Mouse (Mus musculus) thymus, postnatal 4 days (tissue): ENCODE data around the gene Bfsp1.

ENCODE experiments used
- DNase-seq: peaks from one replicate; pipeline ENCODE4 v3.0.0; 2021

Gene Bfsp1

DNA sequence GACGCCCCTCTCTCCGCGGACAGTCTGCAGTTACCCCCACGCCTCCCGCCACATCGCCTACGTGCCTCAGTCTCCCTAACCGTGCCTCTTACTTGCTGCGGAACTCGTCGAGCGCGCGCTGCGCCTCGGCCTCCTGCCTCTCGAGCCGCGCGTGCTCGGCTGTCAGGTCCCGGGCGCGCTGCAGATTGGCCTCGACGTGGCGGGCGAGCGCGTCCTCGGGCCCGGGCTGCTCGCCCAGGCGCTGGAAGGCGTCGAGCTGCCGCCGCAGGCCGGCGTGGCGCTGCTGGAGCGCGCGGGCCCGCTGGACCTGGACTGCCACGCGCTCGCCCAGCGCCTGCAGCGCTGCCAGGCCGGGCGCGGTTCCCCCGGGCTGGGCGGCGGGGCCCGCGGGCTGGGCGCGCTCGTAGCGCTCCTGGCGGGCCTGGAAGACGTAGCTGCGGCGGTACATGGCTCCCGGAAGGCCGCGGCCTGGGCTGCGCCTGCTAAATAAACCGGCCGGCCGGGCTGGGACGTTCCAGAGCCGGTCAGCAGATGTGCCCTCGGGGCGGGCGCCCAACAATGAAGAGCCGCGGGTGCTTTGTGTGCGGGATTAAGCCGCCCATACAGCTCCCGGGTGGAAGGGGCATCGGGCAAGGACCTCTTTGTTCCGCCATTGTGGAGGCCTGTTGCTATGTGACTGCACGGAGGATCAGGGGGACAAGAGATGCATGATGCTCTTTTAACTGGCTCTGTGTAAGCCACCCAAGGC, at the start of gene Bfsp1:
Gene Bfsp1 (minus strand): TSS at position 690 of the 748 bp plus-strand sequence.
- DNase-seq: peak; percentile 43

DNA sequence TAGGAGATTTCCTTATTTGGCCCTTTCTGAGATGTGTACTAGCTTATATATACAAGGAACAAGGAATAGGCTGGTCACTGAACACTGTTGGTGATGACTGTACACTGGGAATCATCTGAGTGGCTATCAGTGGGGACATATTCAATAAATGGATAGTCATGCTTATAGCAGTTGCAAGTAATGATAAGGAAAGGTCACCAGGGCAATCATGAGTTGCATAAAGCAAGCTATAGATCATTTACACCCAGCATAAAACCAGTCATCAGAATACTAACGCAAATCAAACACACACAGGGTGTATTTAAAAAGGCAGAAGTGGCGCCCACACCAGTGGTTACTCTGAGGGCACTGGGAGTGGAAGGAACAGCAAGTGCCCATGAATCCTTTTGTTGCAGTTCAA, 49.2 kb upstream of the Bfsp1 start:
- DNase-seq: no peak

DNA sequence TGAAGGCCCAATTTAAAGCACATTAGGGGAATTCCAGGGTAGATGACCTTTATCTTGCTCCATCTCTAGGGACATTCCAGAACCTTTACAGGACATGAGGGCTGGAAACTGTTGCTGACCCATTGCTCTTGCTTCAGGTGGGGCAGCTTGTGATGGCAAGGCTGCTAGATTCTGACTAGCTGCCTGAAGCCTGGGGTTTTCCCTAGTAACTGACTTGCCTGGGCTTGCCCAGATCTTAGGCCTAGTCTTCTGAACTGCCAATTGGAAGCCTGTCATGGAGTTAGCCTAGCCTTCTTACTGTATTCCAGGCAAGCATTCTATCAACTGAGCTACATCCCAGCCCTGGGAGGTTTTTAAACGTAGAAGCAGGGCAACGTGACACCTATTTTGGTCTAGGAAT, 46.3 kb upstream of the Bfsp1 start:
- DNase-seq: no peak

DNA sequence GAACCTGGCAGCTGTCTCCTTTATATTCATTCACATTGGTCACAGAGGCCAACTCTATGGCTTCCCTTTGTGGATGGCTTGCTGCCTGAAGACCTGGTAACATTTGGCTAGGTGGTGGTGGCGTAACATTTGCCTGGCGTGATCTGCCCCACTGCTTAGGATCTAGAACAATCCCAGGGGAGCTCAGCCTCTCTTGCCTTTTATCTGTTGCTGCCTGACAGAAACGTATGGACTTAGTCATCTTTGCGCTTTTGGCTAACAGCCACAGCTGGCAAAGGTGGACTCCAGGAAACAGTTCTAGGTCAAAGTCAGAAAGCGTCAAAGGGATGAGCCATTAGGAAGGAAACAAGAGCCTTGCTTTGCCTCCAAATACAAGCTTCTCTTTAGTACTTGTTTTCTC, 41.9 kb upstream of the Bfsp1 start:
- no peak for DNase-seq

DNA sequence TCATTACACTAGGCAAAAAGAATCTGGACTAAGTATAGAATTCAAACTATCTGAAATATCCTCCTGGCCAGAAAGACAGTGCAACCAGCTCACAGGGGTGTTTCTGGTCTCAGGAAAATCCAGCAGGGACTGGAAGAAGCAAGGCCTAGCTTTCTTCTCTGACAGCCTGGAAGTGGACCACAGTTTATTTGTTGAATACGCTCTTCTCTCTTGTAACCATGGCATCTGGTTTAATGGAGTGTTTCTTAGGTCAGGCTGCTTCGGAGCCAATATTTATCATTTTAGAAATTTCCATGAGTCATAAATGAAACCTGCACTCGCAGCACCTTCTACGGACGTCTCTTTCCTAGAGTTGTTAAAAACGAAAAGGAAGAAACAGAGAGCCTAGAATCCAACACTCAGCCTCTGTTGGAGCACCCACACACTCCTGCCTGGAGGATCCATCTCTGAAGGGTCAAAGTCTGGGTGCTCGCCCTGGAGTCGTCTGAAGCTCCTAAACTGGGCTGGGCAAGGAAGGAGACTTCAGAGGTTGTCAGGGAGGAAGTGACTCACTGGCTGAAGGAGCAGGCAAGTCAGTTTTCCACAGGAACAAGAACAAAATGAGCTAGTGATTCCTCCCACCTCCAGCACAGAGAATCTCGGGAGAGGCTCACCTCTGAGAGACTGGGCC, 40.5 kb upstream of the Bfsp1 start:
- no peak for DNase-seq

DNA sequence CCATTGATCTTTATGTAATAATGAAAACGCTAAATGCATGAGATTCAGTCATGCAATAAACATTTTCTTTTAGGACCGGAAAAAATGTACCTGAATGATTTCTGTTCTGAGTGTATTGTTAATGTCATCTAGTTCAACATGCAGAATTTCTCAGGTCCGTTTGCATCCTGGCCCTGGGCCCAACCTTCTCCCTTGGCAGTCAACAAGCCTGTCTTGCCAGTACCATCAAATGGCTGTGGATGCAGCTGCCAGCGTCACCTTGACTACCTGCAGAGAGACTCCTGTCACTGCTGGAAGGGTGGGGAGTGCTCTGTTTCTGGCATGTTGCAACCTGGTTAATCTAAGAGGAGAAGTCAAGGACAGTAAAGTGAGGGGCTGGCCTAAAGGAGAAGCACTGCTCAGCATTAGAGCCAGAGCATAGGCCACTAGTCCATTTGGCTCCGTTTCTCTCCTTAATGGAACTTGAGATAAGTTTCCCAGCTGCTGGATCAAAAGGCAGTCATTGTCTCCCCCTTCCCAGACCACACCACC, 37.9 kb upstream of the Bfsp1 start:
- no peak for DNase-seq

DNA sequence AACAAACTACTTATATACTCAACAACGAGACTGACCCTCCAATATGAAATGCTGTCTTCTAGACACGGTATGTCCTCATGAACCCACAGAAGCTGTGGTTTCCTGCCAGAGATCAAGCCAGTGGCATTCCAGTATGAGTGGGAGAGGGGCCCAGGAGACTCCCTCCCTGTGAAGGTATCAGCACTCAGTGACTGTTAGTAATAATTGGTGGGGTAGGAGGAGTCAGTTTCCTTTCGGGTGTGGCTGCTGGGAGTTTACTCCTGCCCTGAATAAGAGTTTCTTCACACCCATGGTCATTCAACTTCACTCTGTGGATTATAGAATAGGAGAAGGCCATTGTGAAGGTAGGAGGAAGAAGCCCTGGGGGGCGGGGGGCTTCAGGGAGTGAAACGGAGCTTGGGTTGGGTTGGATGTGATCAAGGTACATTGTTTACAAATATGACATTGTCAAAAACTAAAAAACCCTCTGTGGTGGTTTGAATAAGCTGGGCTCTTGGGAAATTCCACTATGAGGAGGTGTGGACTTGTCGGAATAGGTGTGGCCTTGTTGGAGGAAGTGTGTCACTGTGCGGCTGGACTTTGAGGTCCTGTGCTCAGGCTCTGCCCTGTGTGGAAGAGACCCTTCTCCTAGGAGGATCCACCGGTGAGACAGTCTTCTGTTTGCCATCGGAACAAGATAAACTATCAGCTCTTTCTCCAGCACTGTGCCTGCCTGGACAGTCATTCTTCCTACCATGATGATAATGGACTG, 36.7 kb upstream of the Bfsp1 start:
- DNase-seq: no peak

DNA sequence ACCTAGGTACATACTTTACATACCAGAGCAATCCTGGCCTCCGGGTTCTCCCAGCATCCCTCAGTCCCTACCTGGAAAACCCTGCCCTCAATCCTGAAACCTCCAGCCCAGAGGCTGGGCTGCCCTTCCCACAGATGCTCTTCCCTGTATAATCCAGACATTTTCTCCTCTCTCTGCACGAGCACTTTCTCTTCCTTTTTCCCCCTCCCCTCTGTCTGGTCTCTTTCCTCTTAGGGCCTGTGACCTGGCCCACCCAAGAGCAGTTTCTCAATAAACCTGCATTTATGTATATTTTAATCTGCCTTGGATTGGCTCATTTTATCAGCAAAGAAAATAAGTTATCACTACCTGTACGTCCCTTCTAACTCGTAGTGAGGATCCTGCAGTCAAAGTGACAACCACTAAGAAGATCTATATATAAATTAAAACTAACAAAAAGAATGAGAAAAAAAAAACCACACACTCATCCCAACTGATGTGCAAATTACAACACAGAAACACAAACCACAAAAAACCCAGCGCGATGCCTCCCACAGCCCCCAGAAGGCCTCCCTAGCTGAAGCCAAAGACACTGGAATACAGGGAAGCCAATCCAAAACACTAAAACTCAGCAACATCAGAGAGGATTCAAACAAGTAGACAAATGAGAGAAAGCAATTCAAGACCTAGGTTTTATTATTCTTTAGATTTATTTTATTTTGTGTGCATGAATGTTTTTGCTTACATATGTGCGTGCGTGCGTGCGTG, 28.5 kb upstream of the Bfsp1 start:
- no peak for DNase-seq

DNA sequence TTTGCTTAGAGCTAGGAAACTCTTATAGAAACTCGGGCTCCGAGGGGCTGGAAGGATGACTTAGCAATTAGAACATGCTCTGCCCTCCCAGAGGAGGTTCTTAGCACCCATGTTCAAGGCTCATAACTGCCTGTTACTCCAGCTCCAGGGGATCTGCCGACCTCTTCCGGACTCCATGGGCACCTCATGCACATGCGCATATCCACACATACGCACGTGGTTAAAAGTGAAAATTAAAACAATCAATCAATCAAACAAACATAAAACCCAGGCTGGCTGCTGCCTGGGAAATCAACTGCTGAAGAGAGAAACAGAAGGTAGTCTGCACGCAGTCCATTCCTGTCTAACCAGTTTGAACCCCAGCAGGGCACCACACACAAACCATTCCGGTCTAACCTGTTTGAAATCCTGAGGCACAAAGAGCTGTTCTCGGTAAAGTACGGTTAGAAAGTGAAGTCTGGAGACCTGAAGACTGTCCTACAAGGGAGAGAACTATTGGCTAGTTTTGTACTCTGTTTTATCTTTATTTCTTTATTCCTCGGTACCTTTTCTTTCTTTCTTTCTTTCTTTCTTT, 27.0 kb upstream of the Bfsp1 start:
- no peak for DNase-seq

DNA sequence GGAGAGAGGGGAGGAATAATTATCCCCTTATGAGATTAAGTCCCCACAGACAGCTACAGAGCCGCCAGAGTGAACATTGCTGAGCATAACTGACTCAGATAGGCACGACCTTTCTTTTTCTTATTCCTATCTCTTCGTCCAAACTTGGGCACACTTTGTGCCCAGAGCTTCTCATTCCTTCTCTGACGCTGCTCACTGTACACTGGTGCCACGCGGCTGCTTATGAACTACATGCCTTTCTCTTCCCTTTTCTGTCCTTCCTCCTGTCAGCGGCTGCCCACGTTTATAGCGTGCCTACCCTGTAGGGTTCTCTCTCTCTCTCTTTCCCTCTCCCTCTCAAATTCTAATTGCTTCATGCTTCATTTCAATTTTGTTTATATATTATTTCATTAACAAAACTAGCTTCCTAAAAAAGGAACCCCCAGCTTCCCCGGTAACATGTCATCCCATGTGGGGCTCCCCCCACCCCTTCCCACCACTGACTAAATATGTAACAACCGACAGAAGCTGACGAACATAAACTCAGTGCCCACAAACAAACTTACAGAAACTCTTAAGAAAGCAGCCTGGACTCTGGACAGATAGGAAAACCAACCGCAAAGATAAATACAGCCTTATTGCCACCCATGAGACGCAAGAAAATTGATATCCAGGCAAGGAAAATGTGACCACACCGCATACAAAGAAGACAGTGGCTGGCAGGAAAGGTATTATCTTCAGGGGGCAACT, 26.3 kb upstream of the Bfsp1 start:
- DNase-seq: no peak

DNA sequence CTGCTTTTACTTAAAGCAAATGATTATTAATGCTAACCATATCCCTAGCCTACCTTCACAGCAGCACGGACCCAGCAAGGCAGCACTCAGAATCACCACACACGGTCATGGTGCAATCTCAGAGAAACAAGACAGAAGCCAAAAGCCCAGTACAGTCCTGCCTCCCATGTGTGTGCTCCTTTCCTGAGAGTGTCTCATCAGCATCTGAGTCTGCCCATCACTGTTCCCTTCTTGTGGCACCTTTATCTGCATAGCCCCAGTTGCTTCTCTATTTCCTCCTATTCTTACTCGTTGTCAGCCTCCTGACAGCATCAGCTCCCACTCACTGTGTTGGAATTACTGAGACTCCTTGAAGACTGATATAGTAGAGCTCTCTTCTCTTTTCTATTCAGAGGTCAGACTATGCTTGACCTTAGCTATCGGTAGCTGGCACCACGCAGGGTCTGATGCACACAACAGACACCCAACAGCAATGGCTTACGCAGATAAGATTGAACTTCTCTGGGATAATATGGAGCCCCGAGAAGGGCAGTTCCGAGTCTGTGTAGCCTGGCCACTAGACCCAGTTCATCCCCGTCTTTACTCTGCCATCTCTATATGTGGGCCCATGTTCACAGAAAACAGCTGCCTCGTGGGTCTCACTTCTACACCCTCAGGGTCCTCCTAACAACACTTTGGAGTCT, 19.8 kb upstream of the Bfsp1 start:
- DNase-seq: no peak

DNA sequence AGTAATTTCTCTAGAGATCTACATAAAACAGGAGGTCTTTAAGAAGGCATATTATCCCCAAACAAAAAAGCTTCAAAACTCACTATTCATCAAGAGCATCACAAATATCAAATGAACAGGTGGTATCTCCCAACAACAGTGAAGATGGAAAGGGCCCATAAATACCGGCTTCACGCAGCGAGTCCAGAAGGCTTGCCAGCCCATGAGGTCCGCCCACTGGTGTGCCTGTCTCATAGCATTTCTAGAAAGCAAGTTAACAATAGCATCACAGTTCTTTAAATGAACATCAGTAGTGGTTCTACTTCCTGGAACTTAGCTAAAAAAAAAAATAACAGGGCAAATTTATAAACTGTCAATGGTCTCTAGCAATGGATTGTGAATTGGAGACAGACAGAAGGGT, 19.0 kb upstream of the Bfsp1 start:
- no peak for DNase-seq

DNA sequence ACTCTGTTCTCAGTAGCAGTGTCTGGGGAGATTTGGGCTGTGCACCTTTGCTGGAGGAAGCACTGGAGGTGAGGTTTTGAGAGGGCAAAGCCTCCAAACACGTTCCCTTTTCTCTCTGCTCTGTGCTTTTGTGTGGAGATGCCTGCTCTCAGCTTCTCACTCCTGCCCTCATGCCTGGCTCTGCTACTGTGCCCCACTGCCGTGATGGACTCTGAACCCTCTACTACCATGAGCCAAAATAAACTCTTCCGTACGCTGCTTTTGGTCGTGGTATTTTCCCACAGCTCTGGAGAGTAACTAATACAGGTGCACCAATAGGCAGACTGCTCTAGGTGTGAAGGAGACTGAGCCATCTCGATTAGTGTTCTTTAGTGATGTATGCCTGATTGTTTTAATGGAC, 16.3 kb upstream of the Bfsp1 start:
- DNase-seq: no peak

DNA sequence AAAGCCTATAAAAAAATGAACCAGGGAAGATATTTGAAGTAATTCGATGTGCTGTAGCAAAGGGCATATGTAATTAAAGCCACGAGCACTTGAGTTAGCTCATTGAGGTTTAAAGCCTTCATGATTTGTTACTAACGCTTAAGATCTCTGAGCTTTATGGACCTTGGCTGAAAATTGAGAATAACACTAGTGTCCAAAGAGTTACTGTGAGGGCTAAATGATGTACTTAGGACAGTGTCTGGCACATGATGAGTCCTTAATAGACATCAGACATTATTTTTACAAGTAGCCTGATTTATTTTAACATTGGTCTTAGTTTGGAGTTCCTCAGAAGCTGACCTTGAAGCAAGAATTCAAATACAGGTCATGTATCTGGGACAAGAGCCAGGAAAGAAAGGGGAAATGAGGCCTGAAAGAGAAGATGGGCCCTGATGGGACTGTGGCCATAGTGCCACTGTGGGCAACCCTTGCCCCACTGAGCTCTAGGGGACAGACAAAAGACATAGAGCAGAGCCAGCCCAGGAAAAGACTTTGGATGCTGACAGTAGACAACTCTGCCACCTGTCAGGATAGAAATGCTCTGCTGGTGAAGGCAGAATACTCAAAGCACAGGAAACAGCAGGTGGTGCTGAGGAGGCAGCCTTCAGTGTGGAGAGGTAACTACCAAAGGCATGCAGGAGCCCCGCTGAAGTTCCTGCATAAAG, 14.1 kb upstream of the Bfsp1 start:
- peak; percentile 17 for DNase-seq

DNA sequence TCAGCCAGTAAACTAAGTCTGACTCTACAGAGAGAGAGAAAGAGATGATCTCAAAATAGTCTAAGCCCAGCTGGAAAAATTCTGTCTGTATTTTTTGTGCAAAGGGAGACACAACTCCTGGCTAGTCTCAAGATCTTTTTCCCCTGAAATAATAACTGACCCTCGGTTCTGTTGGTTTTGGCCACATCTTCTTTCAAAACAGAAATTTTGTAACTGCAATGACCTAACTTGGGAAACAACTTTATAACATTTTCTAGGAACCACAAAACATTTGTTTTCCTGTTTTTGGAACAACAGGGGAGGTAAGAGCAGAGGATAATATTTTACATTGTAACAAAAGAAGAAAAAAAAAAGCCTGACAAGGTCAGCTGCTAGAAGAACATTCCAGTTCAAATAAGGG, 13.1 kb upstream of the Bfsp1 start:
- DNase-seq: no peak

DNA sequence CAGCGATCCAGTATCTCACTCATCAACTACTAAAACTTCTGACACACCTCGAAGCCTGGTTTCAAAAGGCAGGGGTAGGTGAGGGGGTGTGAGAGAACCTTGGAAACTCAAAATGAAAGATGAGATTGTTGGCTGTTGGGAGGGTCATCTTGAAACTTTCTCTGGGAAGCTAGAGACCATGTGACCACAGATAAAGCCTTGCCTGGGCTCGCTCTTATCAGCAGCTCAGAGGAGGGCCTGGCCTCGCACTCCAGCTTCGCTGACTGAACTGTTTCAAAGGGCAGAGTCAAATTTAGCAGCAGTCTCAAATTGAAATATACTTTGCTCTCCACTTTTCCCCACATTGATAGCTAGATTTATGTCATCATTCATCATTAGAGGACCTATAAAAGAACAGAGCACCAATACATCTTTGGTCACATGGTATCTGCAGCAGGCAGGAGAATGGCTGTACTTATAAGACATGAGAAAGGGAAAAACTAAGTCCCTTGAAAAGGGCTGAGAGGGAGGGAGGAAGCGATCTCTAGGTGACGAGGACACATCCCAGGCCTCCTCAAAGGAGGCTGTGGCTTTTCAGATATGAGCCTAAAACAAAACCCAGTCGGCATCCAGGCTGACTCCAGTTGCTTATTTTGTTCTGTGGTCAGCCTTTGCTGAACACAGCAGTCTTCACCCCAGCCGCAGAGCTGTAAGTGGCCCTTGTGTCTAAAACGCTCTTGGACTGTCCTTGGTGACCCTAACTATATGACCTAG, 8.1 kb upstream of the Bfsp1 start:
- no peak for DNase-seq

DNA sequence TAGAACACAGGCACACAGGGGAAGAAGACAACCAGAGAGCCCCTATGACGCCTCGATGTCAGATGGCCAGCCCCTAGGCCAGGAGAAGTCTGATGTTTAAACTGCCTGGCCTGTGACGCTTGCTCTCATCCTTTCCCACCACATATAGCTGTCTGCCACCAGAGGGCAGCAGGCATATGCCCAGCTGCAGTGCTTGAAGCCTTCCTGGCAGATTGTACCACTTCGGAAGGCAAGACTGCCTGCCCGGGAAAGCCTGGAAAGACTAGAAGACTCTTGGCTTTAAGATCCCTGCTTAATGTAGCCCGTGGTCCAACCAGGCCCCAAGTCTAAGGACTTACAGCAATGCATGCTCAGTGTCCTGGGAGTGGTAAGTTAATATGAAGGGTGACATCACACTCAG, 4.4 kb upstream of the Bfsp1 start:
- peak; percentile 77 for DNase-seq

DNA sequence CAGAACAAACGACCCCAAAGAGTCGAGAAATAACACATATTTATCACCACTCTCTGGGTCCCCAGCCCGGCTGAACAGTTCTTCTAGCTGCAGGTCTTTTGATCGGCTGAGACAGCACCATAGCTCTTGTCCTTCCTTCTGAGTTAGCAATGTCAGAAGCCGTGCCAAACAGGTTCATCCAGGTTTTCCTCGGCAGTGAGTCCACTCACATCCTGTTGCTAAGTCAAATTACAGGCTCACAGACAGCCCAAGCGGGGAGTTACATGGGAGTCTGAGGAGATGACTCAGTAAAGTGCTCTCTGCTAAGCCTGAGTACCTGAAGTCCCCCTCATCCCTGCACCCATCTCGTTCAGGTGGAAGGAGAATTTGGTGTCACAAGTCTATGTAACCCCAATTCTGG, 1.6 kb upstream of the Bfsp1 start:
- DNase-seq: no peak

DNA sequence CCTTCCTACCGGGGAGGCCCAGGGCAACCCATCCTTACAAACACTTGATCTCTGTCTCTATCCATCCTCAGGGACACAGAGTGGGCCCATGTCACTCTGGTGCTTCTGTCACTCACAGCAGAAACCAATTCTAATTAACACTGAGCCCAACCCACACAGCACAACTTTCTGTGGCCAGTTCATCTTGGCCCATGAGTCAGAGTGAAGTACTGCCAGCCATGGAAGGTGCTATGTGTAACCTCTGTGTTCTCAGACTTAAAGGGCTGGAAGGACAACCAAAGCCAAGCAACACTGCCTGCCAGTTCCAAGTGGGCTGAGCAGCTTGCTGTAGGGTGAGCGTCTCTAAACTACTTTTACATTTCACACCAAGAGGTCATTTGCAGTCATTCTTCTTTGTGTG, 3.8 kb downstream of the Bfsp1 start:
- DNase-seq: no peak

DNA sequence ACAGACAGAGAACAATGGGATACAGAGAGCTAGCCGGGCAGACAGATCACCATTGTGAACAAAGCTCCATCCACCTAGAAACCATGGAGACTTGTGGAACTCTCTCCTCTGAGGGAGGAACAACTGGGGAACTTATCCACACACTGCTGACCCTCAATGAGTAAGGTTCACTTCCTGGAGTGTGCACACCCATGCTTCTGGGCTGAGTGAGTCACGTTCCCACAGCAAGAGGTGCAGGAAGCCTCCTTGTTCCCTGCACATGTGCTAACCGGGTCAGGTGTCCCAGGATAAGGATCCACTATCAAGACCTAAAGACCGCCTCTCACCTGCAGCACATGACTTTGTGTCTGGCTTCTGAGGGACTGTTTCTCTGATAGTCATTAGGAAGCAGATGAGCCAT, 9.5 kb downstream of the Bfsp1 start:
- no peak for DNase-seq
